Mouse (Mus musculus) hindbrain, embryonic 15.5 days (tissue): ENCODE data around the gene Ccdc153. TPM values are rescaled to one million over a fixed set of nuclear protein-coding genes. Genes with fewer than 3 reads are reported as not detected.

Source experiments
- ATAC-seq: fragments of 200-750 bp; cut with Nextera tagmentation; 2 replicates; pipeline ENCODE4 v1.8.0; 2017; ENCODE audit warnings: low read depth, moderate number of reproducible peaks, moderate TSS enrichment; ENCODE audit not compliant: low FRiP score
- H3K27ac ChIP-seq: fragments of 300-500 bp; sonication (generic); replicated peaks from 2 replicates; pipeline ENCODE4 v1.5.1; 2015; ENCODE audit warnings: mild to moderate bottlenecking, inconsistent platforms
- H3K27me3 ChIP-seq: fragments of 300-500 bp; sonication (generic); 2 replicates; pipeline ENCODE4 v1.6.1; 2015; ENCODE audit warnings: control low read depth, inconsistent platforms
- H3K36me3 ChIP-seq: fragments of 300-500 bp; sonication (generic); 2 replicates; pipeline ENCODE4 v1.6.1; 2015; ENCODE audit warnings: control low read depth, inconsistent platforms
- H3K4me1 ChIP-seq: fragments of 300-500 bp; sonication (generic); replicated peaks from 2 replicates; pipeline ENCODE4 v1.6.1; 2015; ENCODE audit warnings: control low read depth, inconsistent platforms
- H3K4me2 ChIP-seq: fragments of 300-500 bp; sonication (generic); 2 replicates; pipeline ENCODE4 v1.6.1; 2015; ENCODE audit warnings: moderate library complexity, mild to moderate bottlenecking, inconsistent platforms
- H3K4me3 ChIP-seq: fragments of 300-500 bp; sonication (generic); 2 replicates; pipeline ENCODE4 v1.5.1; 2015; ENCODE audit warnings: mild to moderate bottlenecking, inconsistent platforms
- H3K9ac ChIP-seq: fragments of 300-500 bp; sonication (generic); 2 replicates; pipeline ENCODE4 v1.6.1; 2015; ENCODE audit warnings: inconsistent platforms
- H3K9me3 ChIP-seq: fragments of 300-500 bp; sonication (generic); 2 replicates; pipeline ENCODE4 v1.6.1; 2016; ENCODE audit warnings: control low read depth, inconsistent platforms
- WGBS: fragments of 180-500 bp; shearing (Covaris S2); methylation state at CpG from one replicate; pipeline ENCODE4 v1.1.7; 2015; 5-methylcytosine and 5-hydroxymethylcytosine counted together
- polyA plus RNA-seq: library from polyadenylated mRNA; unstranded; fragments of >200 nt; fragmentation: Nextera tagmentation; extraction: Ambion mirVana; gene quantifications from 2 replicates; pipeline ENCODE4 v1.2.1, GENCODE M21; 2015

Gene Ccdc153
- polyA plus RNA-seq, 1 experiment from 2014 or later, result not detected

- no peaks in the 10 kb centered on the region for H3K9me3 ChIP-seq
- WGBS, result 55% methylated on average over 8 of the region's 8 CpGs
- no peak overlapping the region for H3K4me3 ChIP-seq
- H3K4me2 ChIP-seq, result 0 out of 2 replicates have a peak overlapping the region, but pooled peaks have one; percentile 58
- H3K27ac ChIP-seq, result peak overlapping the region; percentile 52
- H3K36me3 ChIP-seq, result no peaks in the 10 kb centered on the region
- H3K27me3 ChIP-seq, result no peaks in the 10 kb centered on the region
- peaks cover 28% of the 10 kb centered on the region for H3K4me1 ChIP-seq
- H3K9ac ChIP-seq, result no peak overlapping the region
- ATAC-seq, result no peak
These were observed 26.2 kb downstream of the Ccdc153 start for GRCm38 (mm10) chr9:44266478-44267226.

GRCm38 (mm10) chr9:44267319-44268026 lies 27.0 kb downstream of the Ccdc153 start:
- H3K27me3 ChIP-seq, result no peaks in the 10 kb centered on the region
- peaks cover 28% of the 10 kb centered on the region for H3K4me1 ChIP-seq
- 6% methylated on average over 23 of the region's 23 CpGs for WGBS
- ATAC-seq, result no peak; the same call in 1 of the 2 replicates
- H3K9ac ChIP-seq, result peak overlapping the region; percentile 43
- H3K27ac ChIP-seq, result peak overlapping the region; percentile 52
- no peaks in the 10 kb centered on the region for H3K36me3 ChIP-seq
- peak overlapping the region; percentile 58 for H3K4me2 ChIP-seq
- peak overlapping the region; percentile 36 for H3K4me3 ChIP-seq
- no peaks in the 10 kb centered on the region for H3K9me3 ChIP-seq

- H3K4me1 ChIP-seq, result peaks cover 28% of the 10 kb centered on the region
- peak overlapping the region; percentile 36 for H3K4me3 ChIP-seq
- 4% methylated on average over 28 of the region's 28 CpGs for WGBS
- H3K27me3 ChIP-seq, result no peaks in the 10 kb centered on the region
- H3K9me3 ChIP-seq, result no peaks in the 10 kb centered on the region
- H3K36me3 ChIP-seq, result no peaks in the 10 kb centered on the region
- ATAC-seq, result peak; percentile 84
- H3K4me2 ChIP-seq, result peak overlapping the region; percentile 58
- H3K9ac ChIP-seq, result peak overlapping the region; percentile 43
- H3K27ac ChIP-seq, result peak overlapping the region; percentile 52; the same call in 1 of the 2 replicates
These were observed 27.5 kb downstream of the Ccdc153 start for GRCm38 (mm10) chr9:44268027-44268360.

GRCm38 (mm10) chr9:44268432-44268831 lies 28.0 kb downstream of the Ccdc153 start, which contains the start of gene Nlrx1:
Gene Nlrx1, minus strand, starts transcription at chr9:44268599.
- no peaks in the 10 kb centered on the region for H3K36me3 ChIP-seq
- peaks cover 28% of the 10 kb centered on the region for H3K4me1 ChIP-seq
- ATAC-seq, result 0 out of 2 replicates have a peak, but pooled peaks have one; percentile 9

DNA sequence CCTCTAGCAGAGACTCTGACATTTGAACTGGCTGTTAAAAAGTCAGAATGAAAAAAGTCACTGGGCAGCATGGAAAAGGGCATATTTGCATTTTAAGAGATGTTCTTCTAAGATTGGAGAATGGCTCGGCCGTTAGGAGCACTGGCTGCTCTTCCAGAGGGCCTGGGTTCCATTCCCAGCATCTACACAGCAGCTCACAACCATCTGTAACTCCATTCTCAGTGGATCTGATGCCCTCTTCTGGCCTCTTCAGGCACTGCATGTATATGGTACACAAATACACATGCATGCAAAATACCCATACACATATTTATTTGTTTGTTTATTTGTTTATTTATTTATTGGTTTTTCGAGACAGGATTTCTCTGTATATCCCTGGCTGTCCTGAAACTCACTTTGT lies 28.6 kb downstream of the Ccdc153 start:
- no peaks in the 10 kb centered on the region for H3K9me3 ChIP-seq
- H3K4me1 ChIP-seq, result peaks cover 28% of the 10 kb centered on the region
- no peak overlapping the region for H3K27ac ChIP-seq
- H3K27me3 ChIP-seq, result no peaks in the 10 kb centered on the region
- no peak overlapping the region for H3K4me2 ChIP-seq
- H3K36me3 ChIP-seq, result no peaks in the 10 kb centered on the region
- ATAC-seq, result no peak
- no peak overlapping the region for H3K4me3 ChIP-seq
- no peak overlapping the region for H3K9ac ChIP-seq
- WGBS, result 89% methylated on average over 3 of the region's 3 CpGs

More at GRCm38 (mm10) chr9:44268432-44268831, 28.0 kb downstream of the Ccdc153 start, which contains the start of gene Nlrx1:
- H3K27me3 ChIP-seq, result no peaks in the 10 kb centered on the region
- 82% methylated on average over 6 of the region's 6 CpGs for WGBS
- peak within 1 kb of the TSS; percentile 52 for H3K27ac ChIP-seq
- H3K4me3 ChIP-seq, result peak within 1 kb of the TSS; percentile 36
- H3K4me2 ChIP-seq, result peak within 1 kb of the TSS; percentile 58
- H3K9me3 ChIP-seq, result no peaks in the 10 kb centered on the region
- peak within 1 kb of the TSS; percentile 43 for H3K9ac ChIP-seq

- Histone ChIP-seq H3K4me1 (peaks cover 23% of the 10 kb centered on the region), H3K4me3 (no peak overlapping the region), H3K36me3 (peaks cover 8% of the 10 kb centered on the region; the same call in 1 of the 2 replicates), H3K9me3 (no peaks in the 10 kb centered on the region), H3K27me3 (no peaks in the 10 kb centered on the region), H3K9ac (no peak overlapping the region), H3K27ac (no peak overlapping the region), H3K4me2 (no peak overlapping the region)
- 80% methylated on average over 4 of the region's 4 CpGs for WGBS
- no peak for ATAC-seq
These were observed 29.5 kb downstream of the Ccdc153 start for GRCm38 (mm10) chr9:44269973-44270372.

DNA sequence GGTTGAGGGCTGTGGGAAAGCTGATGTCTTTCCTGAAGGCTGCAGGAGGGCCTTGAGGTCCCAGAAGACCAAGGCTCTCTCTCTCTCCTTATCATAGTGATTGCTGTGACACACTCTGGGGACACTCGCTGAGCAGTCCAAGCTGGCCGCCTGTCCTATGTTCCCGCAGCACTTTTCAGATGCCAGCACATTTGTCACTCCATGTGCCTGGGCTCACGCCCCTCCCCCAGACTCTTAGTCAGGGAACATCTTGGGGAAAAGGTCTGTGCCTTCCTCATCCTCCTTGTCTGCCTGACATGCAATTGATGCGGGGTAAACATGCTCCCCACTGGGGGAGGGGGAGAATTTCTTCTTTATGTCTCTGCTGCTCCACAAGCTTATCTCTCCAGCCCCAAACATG lies 42.7 kb downstream of the Ccdc153 start:
- no peak overlapping the region for H3K27ac ChIP-seq
- 72% methylated on average over 5 of the region's 5 CpGs for WGBS
- H3K4me3 ChIP-seq, result no peak overlapping the region
- H3K36me3 ChIP-seq, result peaks cover 35% of the 10 kb centered on the region
- no peak overlapping the region for H3K9ac ChIP-seq
- H3K27me3 ChIP-seq, result no peaks in the 10 kb centered on the region
- H3K4me2 ChIP-seq, result no peak overlapping the region
- H3K4me1 ChIP-seq, result peaks cover 16% of the 10 kb centered on the region
- H3K9me3 ChIP-seq, result no peaks in the 10 kb centered on the region
- ATAC-seq, result no peak

- peak overlapping the region; percentile 84; the same call in 1 of the 2 replicates for H3K9ac ChIP-seq
- peaks cover 12% of the 10 kb centered on the region for H3K36me3 ChIP-seq
- no peaks in the 10 kb centered on the region for H3K27me3 ChIP-seq
- no peaks in the 10 kb centered on the region for H3K9me3 ChIP-seq
- 13% methylated on average over 6 of the region's 6 CpGs for WGBS
- no peak for ATAC-seq
- H3K27ac ChIP-seq, result no peak overlapping the region
- H3K4me3 ChIP-seq, result peak overlapping the region; percentile 66
- H3K4me2 ChIP-seq, result peak overlapping the region; percentile 79
- H3K4me1 ChIP-seq, result peaks cover 29% of the 10 kb centered on the region
These were observed 45.9 kb downstream of the Ccdc153 start for GRCm38 (mm10) chr9:44286256-44286850.

DNA sequence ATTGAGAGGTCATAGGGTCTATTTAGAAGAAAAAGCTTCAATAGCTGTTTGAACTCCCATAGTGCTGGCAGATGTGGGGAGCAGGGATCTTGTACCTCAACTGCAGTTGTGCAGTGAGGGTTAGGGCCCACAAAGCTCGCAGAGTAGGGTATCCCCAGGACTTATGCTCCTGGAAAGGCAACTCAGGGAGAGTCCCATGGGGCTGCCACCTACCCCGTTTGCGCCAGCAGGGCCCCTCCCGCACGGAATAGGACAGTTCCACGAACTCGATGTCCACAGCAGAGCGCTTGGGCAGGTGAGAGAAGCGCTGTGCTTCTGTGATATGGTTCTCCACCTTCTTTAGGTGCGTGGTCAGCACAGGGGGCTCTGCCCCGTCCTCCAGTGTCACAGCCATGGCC lies 46.5 kb downstream of the Ccdc153 start:
- Histone ChIP-seq H3K27me3 (no peaks in the 10 kb centered on the region), H3K9me3 (no peaks in the 10 kb centered on the region), H3K4me3 (peak overlapping the region; percentile 66), H3K36me3 (peaks cover 10% of the 10 kb centered on the region; the same call in 1 of the 2 replicates), H3K4me1 (peaks cover 29% of the 10 kb centered on the region), H3K9ac (peak overlapping the region; percentile 84), H3K27ac (peak overlapping the region; percentile 75), H3K4me2 (peak overlapping the region; percentile 79)
- WGBS, result 4% methylated on average over 11 of the region's 11 CpGs
- ATAC-seq, result peak; percentile 39; the same call in 1 of the 2 replicates

DNA sequence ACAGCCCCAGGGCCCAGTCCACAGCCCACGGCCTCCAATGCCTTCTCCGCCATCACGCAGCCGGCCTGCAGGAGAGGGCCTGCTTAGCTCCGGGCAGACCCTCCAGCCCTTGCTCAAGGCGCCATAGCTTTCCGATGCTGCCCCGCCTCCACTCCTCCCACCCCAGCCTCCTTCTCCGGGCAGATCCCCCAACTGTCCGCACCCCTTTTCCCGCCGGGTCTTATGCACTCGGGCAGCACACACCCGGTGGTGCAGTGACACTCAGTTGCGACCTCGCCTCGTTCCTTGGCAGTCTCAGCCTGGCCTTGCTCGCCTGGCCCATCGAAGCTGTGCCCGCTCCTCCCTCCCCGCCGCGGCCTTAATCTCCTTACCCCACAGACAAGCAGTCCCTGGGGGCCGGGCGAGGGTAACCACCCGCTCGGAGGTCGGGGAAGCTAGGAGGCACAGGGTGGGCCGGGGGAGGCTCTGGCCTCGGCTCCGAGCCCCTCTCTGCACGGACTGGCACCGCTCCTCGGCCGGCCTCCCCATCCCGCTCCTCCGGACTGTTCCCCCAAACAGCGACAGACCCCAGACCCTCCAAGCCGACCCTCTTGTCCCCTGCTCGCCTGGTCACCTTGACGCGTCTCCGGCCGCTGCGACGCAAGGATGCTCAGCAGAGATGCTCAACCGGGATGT lies 47.1 kb downstream of the Ccdc153 start:
- peak; percentile 49 for ATAC-seq
- peaks cover 10% of the 10 kb centered on the region; the same call in 1 of the 2 replicates for H3K36me3 ChIP-seq
- peak overlapping the region; percentile 66 for H3K4me3 ChIP-seq
- H3K27ac ChIP-seq, result peak overlapping the region; percentile 75
- H3K4me1 ChIP-seq, result peaks cover 29% of the 10 kb centered on the region
- 0% methylated on average over 47 of the region's 47 CpGs for WGBS
- H3K9ac ChIP-seq, result peak overlapping the region; percentile 84
- H3K4me2 ChIP-seq, result peak overlapping the region; percentile 79
- H3K9me3 ChIP-seq, result no peaks in the 10 kb centered on the region
- H3K27me3 ChIP-seq, result no peaks in the 10 kb centered on the region
